Mouse (Mus musculus) adrenal gland, postnatal 36 days (tissue): ENCODE data around the gene Hrc. TPM values are rescaled to one million over a fixed set of nuclear protein-coding genes. Genes with fewer than 3 reads are reported as not detected.

ENCODE experiments used
- DNase-seq, 2 experiments: peaks; one replicate each; pipeline ENCODE4 v3.0.0; 2021; ENCODE audit warnings: mixed read lengths in 1 of 2
- long read RNA-seq, 2 experiments: library from polyadenylated mRNA; stranded (forward); transcript quantifications; one replicate each; pipeline ENCODE4 v2.0.0; 2021; ENCODE audit warnings: borderline sequencing depth in 2 of 2
- total RNA-seq, 2 experiments: library from RNA; stranded (reverse); gene quantifications; 2 replicates each; pipeline ENCODE4 v1.2.3; 2021

The Hrc gene
- under 1 TPM in 1 of 2 experiments, not detected in 1; 0.13 TPM for total RNA-seq
- long read RNA-seq, experiment 1, partial matches to known transcripts, result 3 of 5 reads
- long read RNA-seq, experiment 1, other reads (novel, unspliced or antisense), result 1 of 5 reads
- long read RNA-seq, experiment 2, result 0 reads

- DNase-seq, result no peak
These were observed at the start of gene Hrc for GRCm38 (mm10) chr7:45335056-45335455. Gene Hrc (plus strand): TSS chr7:45335290.

- no peak for DNase-seq
These were observed 48.6 kb upstream of the Hrc start for GRCm38 (mm10) chr7:45286486-45286885.

- no peak for DNase-seq
These were observed 38.5 kb upstream of the Hrc start for GRCm38 (mm10) chr7:45296626-45297025.

GRCm38 (mm10) chr7:45297563-45297962 lies 37.5 kb upstream of the Hrc start:
- DNase-seq, result peak in 1 of 2 experiments; percentile 21

- peak in 1 of 2 experiments; percentile 55 for DNase-seq
These were observed 35.3 kb upstream of the Hrc start for GRCm38 (mm10) chr7:45299752-45300151.

GRCm38 (mm10) chr7:45300270-45300669 lies 34.8 kb upstream of the Hrc start:
- DNase-seq, result peak; percentile 71 to 80

GRCm38 (mm10) chr7:45302626-45303025 lies 32.5 kb upstream of the Hrc start:
- no peak for DNase-seq

GRCm38 (mm10) chr7:45304869-45305268 lies 30.2 kb upstream of the Hrc start:
- no peak for DNase-seq

- peak; percentile 68 to 77 for DNase-seq
These were observed 29.8 kb upstream of the Hrc start for GRCm38 (mm10) chr7:45305275-45305674.

- DNase-seq, result no peak
These were observed 26.4 kb upstream of the Hrc start for GRCm38 (mm10) chr7:45308551-45309240.

- peak; percentile 63 to 66 for DNase-seq
These were observed 25.6 kb upstream of the Hrc start for GRCm38 (mm10) chr7:45309455-45309854.

GRCm38 (mm10) chr7:45312023-45312422 lies 23.1 kb upstream of the Hrc start:
- DNase-seq, result peak; percentile 32 to 39

GRCm38 (mm10) chr7:45312686-45313453 lies 22.2 kb upstream of the Hrc start:
- DNase-seq, result no peak

GRCm38 (mm10) chr7:45313495-45313894 lies 21.6 kb upstream of the Hrc start:
- no peak for DNase-seq

- DNase-seq, result no peak
These were observed 19.8 kb upstream of the Hrc start for GRCm38 (mm10) chr7:45315182-45315701.

GRCm38 (mm10) chr7:45316536-45316935 lies 18.6 kb upstream of the Hrc start:
- DNase-seq, result no peak

- no peak for DNase-seq
These were observed 12.8 kb upstream of the Hrc start for GRCm38 (mm10) chr7:45322245-45322644.

GRCm38 (mm10) chr7:45323069-45323468 lies 12.0 kb upstream of the Hrc start:
- DNase-seq, result no peak

GRCm38 (mm10) chr7:45325800-45326199 lies 9.3 kb upstream of the Hrc start:
- no peak for DNase-seq

- no peak for DNase-seq
These were observed 6.1 kb upstream of the Hrc start for GRCm38 (mm10) chr7:45328841-45329475.

- DNase-seq, result no peak
These were observed 3.6 kb upstream of the Hrc start for GRCm38 (mm10) chr7:45331502-45331901.

- peak; percentile 44 to 59 for DNase-seq
These were observed 2.2 kb upstream of the Hrc start for GRCm38 (mm10) chr7:45332685-45333425.
